Mouse (Mus musculus): ENCODE data around the gene Lmf1. TPM values are rescaled to one million over a fixed set of nuclear protein-coding genes. Genes with fewer than 3 reads are reported as not detected.

Gene Lmf1
- polyA plus RNA-seq, 1 experiment from 2014 or later, result 23.8 TPM

GRCm38 (mm10) chr17:25686323-25686722 is 107.4 kb downstream of the Lmf1 start:
- H3K27me3 ChIP-seq (ENCODE audit: control insufficient read depth, insufficient read depth, low read length), result no peaks in the 10 kb centered on the region
- no peak overlapping the region for H3K4me2 ChIP-seq (ENCODE audit: low read depth, severe bottlenecking)
- H3K9ac ChIP-seq (ENCODE audit: low read length), result no peak overlapping the region
- H3K27ac ChIP-seq (replicated peaks; ENCODE audit: low read depth, low read length), result no peak overlapping the region
- no peaks in the 10 kb centered on the region for H3K9me3 ChIP-seq (ENCODE audit: control insufficient read depth, low read length)
- 41% methylated on average over 7 of the region's 7 CpGs for WGBS
- ATAC-seq (ENCODE audit: insufficient number of reproducible peaks, low FRiP score, low TSS enrichment, low read depth), result no peak
- no peaks in the 10 kb centered on the region for H3K36me3 ChIP-seq (ENCODE audit: control insufficient read depth, insufficient read depth, low read length)
- no peak overlapping the region for H3K4me3 ChIP-seq (ENCODE audit: low read depth, low read length)
- H3K4me1 ChIP-seq (ENCODE audit: control insufficient read depth, insufficient read depth, low read length), result 0 out of 2 replicates have a peak, but pooled peaks cover 7% of the 10 kb centered on the region
- peak; percentile 57 for DNase-seq (ENCODE audit: low spot score)

DNA sequence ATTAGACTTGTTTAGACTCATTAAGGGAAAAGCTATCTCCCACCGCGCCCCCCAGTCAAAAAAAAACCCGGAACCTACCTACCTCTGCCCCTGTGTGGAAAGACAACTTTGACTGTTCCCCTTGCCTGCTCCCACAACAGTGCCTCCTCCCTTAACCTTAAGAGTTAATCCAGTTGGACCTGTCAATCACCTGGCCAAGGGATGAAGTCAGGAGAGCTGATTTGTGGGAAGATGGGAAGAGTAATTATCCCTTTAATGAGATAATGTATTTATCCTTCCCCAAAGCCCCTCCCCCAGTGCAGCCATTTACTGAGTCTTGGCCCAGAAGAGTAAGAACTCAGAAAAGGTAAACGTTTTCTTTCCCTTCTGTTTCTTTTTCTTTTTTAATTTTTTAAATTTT is 110.0 kb downstream of the Lmf1 start:
- no peak for ATAC-seq (ENCODE audit: insufficient number of reproducible peaks, low FRiP score, low TSS enrichment, low read depth)
- 85% methylated on average over 4 of the region's 4 CpGs for WGBS

DNA sequence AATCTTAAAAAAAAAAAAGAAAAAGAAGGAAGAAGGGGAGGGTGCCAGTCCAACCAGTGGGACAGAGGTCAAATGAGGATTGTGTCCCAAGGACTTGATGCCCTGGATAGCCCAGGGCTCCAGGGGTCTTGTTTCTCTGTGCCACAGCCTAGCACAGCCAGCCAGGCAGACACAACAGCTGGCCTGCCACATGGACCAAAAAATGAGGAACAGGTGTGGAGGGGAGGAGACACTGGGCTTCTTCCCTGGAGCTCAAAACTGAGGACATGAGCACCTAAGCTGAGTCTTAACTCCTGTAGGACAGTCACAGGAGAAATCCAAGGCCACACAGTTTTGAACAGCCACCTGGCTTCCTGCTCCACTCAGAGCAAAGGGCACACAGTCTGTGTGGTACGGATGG is 117.4 kb downstream of the Lmf1 start:
- ATAC-seq (ENCODE audit: insufficient number of reproducible peaks, low FRiP score, low TSS enrichment, low read depth) (no peak), DNase-seq (ENCODE audit: low spot score) (peak; percentile 49)
- WGBS, result 27% methylated on average over 1 of the region's 1 CpGs
- H3K4me2 ChIP-seq (ENCODE audit: low read depth, severe bottlenecking), result no peak overlapping the region
- H3K27me3 ChIP-seq (ENCODE audit: control insufficient read depth, insufficient read depth, low read length), result no peaks in the 10 kb centered on the region
- H3K4me1 ChIP-seq (ENCODE audit: control insufficient read depth, insufficient read depth, low read length), result peaks cover 6% of the 10 kb centered on the region
- H3K9ac ChIP-seq (ENCODE audit: low read length), result no peak overlapping the region
- no peaks in the 10 kb centered on the region for H3K36me3 ChIP-seq (ENCODE audit: control insufficient read depth, insufficient read depth, low read length)
- no peaks in the 10 kb centered on the region for H3K9me3 ChIP-seq (ENCODE audit: control insufficient read depth, low read length)
- no peak overlapping the region for H3K27ac ChIP-seq (replicated peaks; ENCODE audit: low read depth, low read length)
- H3K4me3 ChIP-seq (ENCODE audit: low read depth, low read length), result no peak overlapping the region

More for the DNA sequence above, 110.0 kb downstream of the Lmf1 start:
- H3K4me2 ChIP-seq (ENCODE audit: low read depth, severe bottlenecking), result no peak overlapping the region
- no peak overlapping the region for H3K4me3 ChIP-seq (ENCODE audit: low read depth, low read length)
- no peaks in the 10 kb centered on the region for H3K36me3 ChIP-seq (ENCODE audit: control insufficient read depth, insufficient read depth, low read length)
- H3K9ac ChIP-seq (ENCODE audit: low read length), result no peak overlapping the region
- no peak overlapping the region for H3K27ac ChIP-seq (replicated peaks; ENCODE audit: low read depth, low read length)
- no peaks in the 10 kb centered on the region for H3K27me3 ChIP-seq (ENCODE audit: control insufficient read depth, insufficient read depth, low read length)
- 0 out of 2 replicates have a peak, but pooled peaks cover 7% of the 10 kb centered on the region for H3K4me1 ChIP-seq (ENCODE audit: control insufficient read depth, insufficient read depth, low read length)
- DNase-seq (ENCODE audit: low spot score), result no peak
- H3K9me3 ChIP-seq (ENCODE audit: control insufficient read depth, low read length), result no peaks in the 10 kb centered on the region

DNA sequence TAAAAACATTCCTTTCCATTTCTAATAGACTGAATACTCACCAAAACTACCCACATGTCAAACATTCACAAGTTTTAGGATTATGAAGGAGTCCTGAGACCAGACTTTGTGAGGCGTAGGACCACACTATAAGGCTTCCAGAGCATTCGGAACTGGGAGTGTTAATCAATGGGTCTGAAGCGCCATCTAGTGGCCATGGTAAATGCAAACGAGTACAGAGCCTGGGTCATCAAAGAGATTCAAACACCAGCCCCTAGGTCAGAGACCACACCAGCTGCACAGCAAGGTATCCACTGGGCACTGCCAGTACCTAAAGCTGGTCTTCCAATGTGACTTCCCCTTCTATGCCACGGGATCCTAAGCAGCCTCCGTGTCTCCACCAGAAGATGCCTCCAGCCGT is 119.6 kb downstream of the Lmf1 start:
- Histone ChIP-seq H3K4me1 (ENCODE audit: control insufficient read depth, insufficient read depth, low read length) (peaks cover 6% of the 10 kb centered on the region), H3K9me3 (ENCODE audit: control insufficient read depth, low read length) (no peaks in the 10 kb centered on the region), H3K4me2 (ENCODE audit: low read depth, severe bottlenecking) (no peak overlapping the region), H3K27ac (replicated peaks; ENCODE audit: low read depth, low read length) (no peak overlapping the region), H3K36me3 (ENCODE audit: control insufficient read depth, insufficient read depth, low read length) (no peaks in the 10 kb centered on the region), H3K9ac (ENCODE audit: low read length) (no peak overlapping the region), H3K4me3 (ENCODE audit: low read depth, low read length) (no peak overlapping the region), H3K27me3 (ENCODE audit: control insufficient read depth, insufficient read depth, low read length) (no peaks in the 10 kb centered on the region)
- DNase-seq (ENCODE audit: low spot score) (peak; percentile 91), ATAC-seq (ENCODE audit: insufficient number of reproducible peaks, low FRiP score, low TSS enrichment, low read depth) (peak; percentile 60; the same call in 1 of the 2 replicates)
- 16% methylated on average over 7 of the region's 7 CpGs for WGBS

DNA sequence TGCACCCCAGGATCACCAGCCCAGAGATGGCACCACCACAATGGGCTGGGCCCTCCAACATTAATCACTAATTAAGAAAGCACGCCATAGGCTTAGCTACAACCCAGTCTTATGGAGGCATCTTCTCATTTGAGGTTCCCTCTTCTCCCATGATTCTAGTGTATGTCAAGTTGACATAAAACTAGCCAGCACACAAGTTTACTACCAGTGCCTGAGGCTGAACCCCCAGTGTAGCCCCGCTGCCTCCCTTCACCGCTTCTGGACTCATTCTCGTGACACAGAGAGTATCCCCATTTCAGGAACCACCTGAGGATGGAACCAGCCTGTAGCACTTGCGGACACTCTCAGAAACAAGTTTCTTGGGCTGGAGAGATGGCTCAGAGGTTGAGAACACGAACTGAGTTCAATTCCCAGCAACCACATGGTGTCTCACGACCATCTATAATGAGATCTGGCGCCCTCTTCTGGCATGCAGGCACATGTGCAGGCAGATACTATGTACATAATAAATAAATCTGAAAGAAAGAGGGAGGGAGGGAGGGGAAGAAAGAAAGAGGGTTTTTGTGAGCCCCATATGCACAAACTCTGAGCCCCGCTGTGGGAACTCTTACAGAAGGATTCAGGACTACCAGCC is 122.1 kb downstream of the Lmf1 start:
- H3K4me1 ChIP-seq (ENCODE audit: control insufficient read depth, insufficient read depth, low read length), result peaks cover 6% of the 10 kb centered on the region
- DNase-seq (ENCODE audit: low spot score) (no peak), ATAC-seq (ENCODE audit: insufficient number of reproducible peaks, low FRiP score, low TSS enrichment, low read depth) (no peak)
- no peaks in the 10 kb centered on the region for H3K36me3 ChIP-seq (ENCODE audit: control insufficient read depth, insufficient read depth, low read length)
- H3K9me3 ChIP-seq (ENCODE audit: control insufficient read depth, low read length), result no peaks in the 10 kb centered on the region
- 58% methylated on average over 9 of the region's 9 CpGs for WGBS
- no peak overlapping the region for H3K4me2 ChIP-seq (ENCODE audit: low read depth, severe bottlenecking)
- H3K9ac ChIP-seq (ENCODE audit: low read length), result no peak overlapping the region
- no peak overlapping the region for H3K27ac ChIP-seq (replicated peaks; ENCODE audit: low read depth, low read length)
- no peaks in the 10 kb centered on the region for H3K27me3 ChIP-seq (ENCODE audit: control insufficient read depth, insufficient read depth, low read length)
- no peak overlapping the region for H3K4me3 ChIP-seq (ENCODE audit: low read depth, low read length)

DNA sequence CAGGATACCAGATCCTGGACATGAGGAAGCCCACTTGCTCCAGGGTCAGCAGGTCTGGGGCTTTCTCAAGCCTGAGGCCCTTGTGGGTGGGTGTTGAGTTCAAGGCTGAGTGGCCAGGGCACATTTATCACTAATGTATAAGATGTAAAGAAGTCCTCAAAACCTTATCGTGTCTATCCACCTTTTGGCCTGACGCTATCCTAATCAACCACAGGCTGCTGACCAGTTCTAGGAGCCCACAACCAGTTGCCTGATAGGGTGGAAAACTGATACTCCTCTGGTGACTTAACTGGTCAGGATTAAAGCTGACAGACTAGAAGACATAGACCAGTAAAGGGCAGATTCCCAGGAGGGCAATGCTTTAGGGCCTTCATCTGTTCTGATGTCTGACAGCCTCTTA is 131.1 kb downstream of the Lmf1 start:
- DNase-seq (ENCODE audit: low spot score) (no peak), ATAC-seq (ENCODE audit: insufficient number of reproducible peaks, low FRiP score, low TSS enrichment, low read depth) (no peak)
- Histone ChIP-seq H3K27me3 (ENCODE audit: control insufficient read depth, insufficient read depth, low read length) (no peaks in the 10 kb centered on the region), H3K4me3 (ENCODE audit: low read depth, low read length) (no peak overlapping the region), H3K9ac (ENCODE audit: low read length) (no peak overlapping the region), H3K4me2 (ENCODE audit: low read depth, severe bottlenecking) (no peak overlapping the region), H3K4me1 (ENCODE audit: control insufficient read depth, insufficient read depth, low read length) (no peaks in the 10 kb centered on the region), H3K27ac (replicated peaks; ENCODE audit: low read depth, low read length) (no peak overlapping the region), H3K36me3 (ENCODE audit: control insufficient read depth, insufficient read depth, low read length) (no peaks in the 10 kb centered on the region), H3K9me3 (ENCODE audit: control insufficient read depth, low read length) (no peaks in the 10 kb centered on the region)
- 99% methylated on average over 2 of the region's 2 CpGs for WGBS

GRCm38 (mm10) chr17:25711136-25711535 is 132.3 kb downstream of the Lmf1 start:
- Histone ChIP-seq H3K4me3 (ENCODE audit: low read depth, low read length) (no peak overlapping the region), H3K36me3 (ENCODE audit: control insufficient read depth, insufficient read depth, low read length) (no peaks in the 10 kb centered on the region), H3K27ac (replicated peaks; ENCODE audit: low read depth, low read length) (no peak overlapping the region), H3K4me1 (ENCODE audit: control insufficient read depth, insufficient read depth, low read length) (no peaks in the 10 kb centered on the region), H3K9ac (ENCODE audit: low read length) (no peak overlapping the region), H3K4me2 (ENCODE audit: low read depth, severe bottlenecking) (no peak overlapping the region), H3K9me3 (ENCODE audit: control insufficient read depth, low read length) (no peaks in the 10 kb centered on the region), H3K27me3 (ENCODE audit: control insufficient read depth, insufficient read depth, low read length) (no peaks in the 10 kb centered on the region)
- ATAC-seq (ENCODE audit: insufficient number of reproducible peaks, low FRiP score, low TSS enrichment, low read depth) (no peak), DNase-seq (ENCODE audit: low spot score) (no peak)
- 82% methylated on average over 4 of the region's 4 CpGs for WGBS
